Mouse (Mus musculus): Measurements from ENCODE around the gene Npas2. TPM values are rescaled to one million over a fixed set of nuclear protein-coding genes. Genes with fewer than 3 reads are reported as not detected.

The Npas2 gene
- total RNA-seq, 2 experiments from 2014 or later: 19.8 to 21.3 TPM

DNA sequence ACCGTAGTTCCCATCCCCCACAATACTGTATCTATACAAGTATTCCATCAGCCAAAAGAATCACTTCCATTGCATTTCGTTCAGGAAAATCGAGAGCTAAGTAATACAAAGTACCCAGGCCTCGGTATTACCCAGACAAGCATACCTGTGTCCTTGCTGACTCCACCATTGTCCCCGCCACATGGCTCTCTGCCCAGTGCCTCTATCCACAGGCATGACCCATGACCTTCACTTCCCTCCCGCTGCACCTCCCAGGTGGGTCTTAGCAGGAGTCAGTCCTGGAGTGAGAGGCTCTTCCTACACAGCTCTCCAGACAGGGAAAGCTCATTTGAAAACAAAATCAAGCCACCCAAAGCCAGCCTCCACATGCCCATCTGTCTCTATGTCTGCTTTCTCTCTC lies 214.6 kb downstream of the Npas2 start:
- no peak for DNase-seq (ENCODE audit: low spot score in 2 of 2)

DNA sequence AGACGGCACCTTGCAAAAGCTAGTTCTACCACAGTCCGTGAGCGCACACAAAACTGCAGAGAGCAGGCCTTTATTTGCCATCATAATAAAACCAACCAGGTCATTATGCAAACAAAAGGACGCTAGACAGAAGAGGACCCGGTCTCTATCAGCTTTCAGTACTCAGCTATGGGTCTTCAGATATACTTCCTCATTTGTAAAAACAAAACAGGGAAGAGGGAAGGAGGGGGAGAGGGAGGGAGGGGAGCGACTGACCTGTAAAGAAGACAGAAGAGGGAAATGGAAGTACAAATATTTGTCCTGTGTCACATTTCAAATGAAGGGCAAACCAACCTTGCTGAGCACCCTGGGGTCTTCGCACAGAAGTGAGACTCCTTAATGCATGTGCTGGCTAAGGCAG lies 215.1 kb downstream of the Npas2 start:
- DNase-seq (ENCODE audit: low spot score in 2 of 2): no peak

DNA sequence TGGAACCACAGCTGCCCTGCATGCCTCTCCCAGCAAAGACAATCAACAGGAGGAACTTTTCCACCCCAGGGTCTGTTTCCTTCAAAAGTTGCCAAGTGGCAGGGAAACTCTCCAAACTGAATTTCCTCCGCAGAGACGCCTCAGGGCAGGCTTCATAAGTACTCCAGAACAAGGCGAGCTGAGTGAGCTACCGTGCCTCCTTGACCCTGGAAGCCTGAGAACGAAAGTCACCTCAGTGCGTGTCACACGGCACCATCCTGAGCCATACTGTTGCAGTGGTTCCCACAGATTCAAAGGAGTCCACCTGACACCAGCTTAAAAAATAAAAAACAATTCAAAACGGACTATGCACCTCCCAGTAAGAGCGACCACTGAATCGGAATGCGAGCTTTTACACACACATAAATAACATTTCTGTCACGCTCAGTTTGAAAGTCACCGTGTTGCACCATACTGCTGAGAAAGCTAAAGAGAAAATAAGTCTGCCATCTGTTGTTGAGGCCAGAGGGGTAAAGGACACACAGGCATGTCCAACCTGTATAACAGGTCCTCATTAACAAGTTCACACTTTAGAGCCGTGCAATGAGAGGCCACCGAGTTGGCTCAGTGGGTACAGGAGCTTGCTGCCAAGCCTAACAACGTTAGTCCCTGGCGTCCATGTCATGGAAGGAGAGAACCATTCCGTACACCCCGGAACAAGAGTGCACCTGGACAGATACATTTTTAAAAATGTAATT lies 216.7 kb downstream of the Npas2 start:
- DNase-seq (ENCODE audit: low spot score in 2 of 2): no peak

Small RNA genes lying within 50 kb of the gene (microRNA-seq; reads per million reads assigned to microRNA genes)
- gene Mir6349: 0 reads per million in 2 experiments

Other genes with a start within 250 kb of the Npas2 start
- 10 to 100 TPM; 46.3 TPM for gene Pdcl3, start 208.1 kb upstream of the Npas2 start, total RNA-seq (2021)
- gene Rpl31, start 174.1 kb downstream of the Npas2 start, total RNA-seq (2021): 100 to 1,000 TPM; 422 to 695 TPM